Mouse (Mus musculus): Measurements from ENCODE around the gene Usp22. TPM values are rescaled to one million over a fixed set of nuclear protein-coding genes. Genes with fewer than 3 reads are reported as not detected.
"Not testable (repeated sequence)": the region's sequence is repeated elsewhere in the genome, so short reads cannot be mapped to it uniquely, and the experiment has no call there.

Usp22 gene
- polyA plus RNA-seq, 1 experiment from 2014 or later: 456 TPM

DNA sequence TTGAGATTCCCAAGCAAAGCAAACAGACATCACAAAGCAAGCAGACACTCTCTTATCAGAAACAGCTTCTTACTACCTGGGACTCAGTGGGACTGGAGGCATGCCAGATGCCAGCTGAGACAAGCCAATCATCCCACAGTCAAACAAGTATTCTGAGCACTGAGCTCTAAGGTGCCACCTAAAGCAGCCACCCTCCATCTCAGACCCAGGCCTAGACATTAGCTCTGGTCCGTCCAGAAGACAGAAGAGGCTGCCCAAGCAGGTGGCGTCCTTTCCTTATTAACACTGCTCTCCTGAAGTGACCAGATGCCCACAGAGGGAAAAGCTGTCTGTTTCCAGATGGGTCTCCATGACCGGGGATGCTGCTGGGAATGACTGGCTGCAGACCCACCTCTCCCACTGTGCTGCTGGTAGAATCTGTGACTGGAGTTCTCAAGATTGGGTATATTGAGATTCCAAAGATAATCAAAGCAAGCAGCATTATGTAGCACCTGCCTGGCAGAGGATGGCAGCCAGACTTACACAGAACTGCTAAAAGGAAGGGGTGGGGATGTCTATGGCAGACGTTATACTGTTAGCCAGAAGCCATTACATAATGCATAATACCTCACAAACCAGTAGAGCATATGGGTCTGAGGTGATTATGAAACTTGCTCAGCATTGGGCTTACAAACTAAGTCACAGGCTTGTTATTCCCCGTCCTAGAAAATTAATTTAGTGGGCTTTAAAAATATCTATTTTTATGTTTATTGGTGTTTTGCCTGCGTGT, 24.4 kb downstream of the Usp22 start:
- 78% methylated on average over 6 of the region's 6 CpGs for WGBS
- Histone ChIP-seq H3K4me3 (no peak overlapping the region), H3K9me3 (no peaks in the 10 kb centered on the region), H3K27ac (no peak overlapping the region), H3K27me3 (replicated peaks) (peaks cover 4% of the 10 kb centered on the region; the same call in 1 of the 2 replicates), H3K4me2 (no peak overlapping the region), H3K9ac (no peak overlapping the region), H3K4me1 (peaks cover 9% of the 10 kb centered on the region; the same call in 1 of the 2 replicates), H3K36me3 (replicated peaks) (peaks cover 34% of the 10 kb centered on the region)
- no peak for ATAC-seq (replicated peaks)

DNA sequence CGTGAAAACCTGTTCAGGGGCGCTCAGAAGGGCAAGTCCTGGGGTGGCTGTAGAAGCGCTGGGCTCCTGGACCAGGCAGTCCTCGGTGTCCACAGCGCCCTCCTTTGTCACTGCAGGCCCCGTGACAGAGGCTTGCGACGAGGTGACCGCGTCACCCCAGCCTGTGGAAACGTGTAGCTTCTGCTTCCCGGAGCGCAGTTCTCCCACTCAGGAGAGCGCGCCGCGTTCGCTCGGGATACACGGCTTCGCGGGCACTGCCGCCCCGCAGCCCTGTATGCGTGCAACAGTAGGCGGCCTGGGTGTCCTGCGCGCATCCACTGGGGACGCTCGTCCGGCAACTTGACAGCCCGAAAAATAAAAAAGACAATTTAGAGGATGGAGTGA, 27.6 kb downstream of the Usp22 start:
- Histone ChIP-seq H3K4me1 (peaks cover 9% of the 10 kb centered on the region; the same call in 1 of the 2 replicates), H3K9me3 (no peaks in the 10 kb centered on the region), H3K9ac (peak overlapping the region; percentile 44), H3K27ac (no peak overlapping the region), H3K4me3 (peak overlapping the region; percentile 42), H3K36me3 (replicated peaks) (peaks cover 10% of the 10 kb centered on the region; the same call in 1 of the 2 replicates), H3K4me2 (peak overlapping the region; percentile 87), H3K27me3 (replicated peaks) (peaks cover 4% of the 10 kb centered on the region; the same call in 1 of the 2 replicates)
- peak; percentile 81 for ATAC-seq (replicated peaks)
- 3% methylated on average over 32 of the region's 32 CpGs for WGBS

DNA sequence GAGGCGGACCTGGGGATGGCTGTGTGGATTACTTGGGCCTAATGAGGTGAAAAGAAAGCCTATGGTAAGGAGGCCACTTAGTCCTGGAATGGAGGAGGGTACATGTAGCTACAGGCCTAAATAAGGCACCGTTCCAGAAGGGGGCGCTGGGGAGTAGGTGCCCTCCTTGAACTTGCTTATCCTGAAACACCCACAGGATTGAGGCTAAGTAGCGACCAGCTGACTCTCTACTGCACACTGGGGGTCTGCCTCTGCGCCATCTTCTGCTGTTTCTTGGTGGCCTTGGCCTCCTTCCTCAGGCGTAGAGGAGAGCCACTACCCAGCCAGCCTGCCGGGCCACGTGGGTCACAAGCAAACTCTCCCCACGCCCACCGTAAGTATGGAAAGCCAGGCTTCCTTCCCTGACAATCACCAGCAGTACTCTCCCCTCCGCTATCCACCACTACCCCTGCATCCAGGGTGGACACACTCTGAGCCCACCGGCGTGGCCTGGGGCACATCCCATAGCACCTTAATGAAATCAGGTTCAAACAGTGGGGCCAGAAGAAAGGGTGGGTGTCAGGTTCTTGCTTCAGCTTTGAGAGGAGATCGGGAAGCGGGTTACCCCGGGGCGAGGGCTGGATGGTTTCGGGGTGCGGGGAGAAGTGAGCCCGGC, 28.1 kb downstream of the Usp22 start:
- Histone ChIP-seq H3K27me3 (replicated peaks) (peaks cover 4% of the 10 kb centered on the region; the same call in 1 of the 2 replicates), H3K36me3 (replicated peaks) (peaks cover 5% of the 10 kb centered on the region; the same call in 1 of the 2 replicates), H3K4me2 (peak overlapping the region; percentile 87), H3K9ac (peak overlapping the region; percentile 44), H3K4me3 (peak overlapping the region; percentile 42), H3K9me3 (no peaks in the 10 kb centered on the region), H3K4me1 (peaks cover 9% of the 10 kb centered on the region; the same call in 1 of the 2 replicates), H3K27ac (no peak overlapping the region)
- peak; percentile 60 for ATAC-seq (replicated peaks)
- 12% methylated on average over 20 of the region's 20 CpGs for WGBS

DNA sequence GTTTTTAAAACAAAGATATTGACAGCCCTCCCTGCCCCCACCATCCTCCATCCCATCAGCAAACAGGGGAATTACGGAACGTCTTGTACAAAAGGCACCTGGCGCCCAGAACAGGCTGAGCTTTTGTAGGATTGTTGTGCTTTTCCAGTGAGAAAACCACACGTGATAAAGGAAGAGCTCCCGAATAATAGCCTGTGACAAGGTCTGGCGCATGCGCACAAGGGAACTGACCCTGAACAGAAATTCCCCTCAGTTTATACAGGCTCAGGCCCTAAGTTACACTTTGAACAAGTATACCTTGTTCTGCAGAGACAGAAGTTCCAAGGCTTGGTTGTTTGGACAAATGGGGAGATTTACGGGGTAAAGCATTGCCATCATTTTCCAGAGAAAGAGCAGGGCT, 29.3 kb downstream of the Usp22 start:
- no peak overlapping the region for H3K4me3 ChIP-seq
- no peak overlapping the region for H3K27ac ChIP-seq
- no peak for ATAC-seq (replicated peaks)
- no peak overlapping the region for H3K9ac ChIP-seq
- no peaks in the 10 kb centered on the region for H3K9me3 ChIP-seq
- peaks cover 9% of the 10 kb centered on the region; the same call in 1 of the 2 replicates for H3K4me1 ChIP-seq
- H3K36me3 ChIP-seq (replicated peaks): no peaks in the 10 kb centered on the region
- H3K4me2 ChIP-seq: no peak overlapping the region
- peaks cover 4% of the 10 kb centered on the region; the same call in 1 of the 2 replicates for H3K27me3 ChIP-seq (replicated peaks)
- WGBS: 56% methylated on average over 8 of the region's 8 CpGs

DNA sequence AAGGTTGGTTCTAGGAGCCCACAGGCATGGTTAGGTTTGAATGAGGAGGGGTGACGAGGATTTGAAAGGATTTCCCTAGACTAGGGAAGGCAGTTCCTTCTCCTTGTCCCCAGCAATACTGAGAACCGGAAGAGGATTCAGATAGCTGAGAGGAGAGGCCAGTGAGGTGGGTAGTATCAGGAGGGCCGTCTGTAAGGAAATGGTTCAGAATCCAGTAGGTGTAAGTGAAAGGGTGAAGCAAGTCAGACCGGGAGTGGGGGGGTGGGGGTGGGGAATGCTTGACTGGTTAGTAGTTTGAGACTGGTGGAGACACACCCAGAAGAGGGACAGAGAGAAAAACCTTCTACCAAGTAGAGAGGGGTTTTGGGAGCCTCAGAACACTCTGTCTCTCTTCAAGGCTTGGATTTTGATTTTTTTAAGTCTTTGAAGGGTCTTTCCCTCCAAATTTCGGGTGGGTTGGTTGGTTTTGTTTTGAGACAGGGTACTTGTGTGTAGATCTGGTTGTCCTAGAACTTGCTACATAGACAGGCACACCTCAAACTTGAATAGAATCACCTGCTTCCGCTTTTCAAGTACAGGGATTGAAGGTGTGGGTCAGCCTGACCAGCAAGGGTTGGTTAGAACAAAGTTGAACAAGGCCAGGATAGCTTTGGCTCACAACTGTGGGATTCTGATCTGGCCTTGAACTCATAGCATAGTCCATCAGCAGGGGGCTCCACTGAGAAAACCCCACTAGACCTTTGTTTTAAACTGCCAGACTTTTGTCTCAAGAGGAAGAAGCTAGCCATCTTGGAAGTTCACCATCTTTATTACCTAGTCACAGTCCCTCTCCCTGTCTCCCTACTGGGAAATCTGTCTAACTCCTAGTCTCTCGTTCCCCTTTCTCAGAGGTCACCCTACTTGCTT, 31.0 kb downstream of the Usp22 start:
- Histone ChIP-seq H3K36me3 (replicated peaks) (no peaks in the 10 kb centered on the region), H3K27ac (no peak overlapping the region), H3K4me2 (no peak overlapping the region), H3K9ac (no peak overlapping the region), H3K27me3 (replicated peaks) (peaks cover 4% of the 10 kb centered on the region; the same call in 1 of the 2 replicates), H3K9me3 (no peaks in the 10 kb centered on the region), H3K4me3 (no peak overlapping the region), H3K4me1 (peaks cover 9% of the 10 kb centered on the region; the same call in 1 of the 2 replicates)
- 75% methylated on average over 7 of the region's 7 CpGs for WGBS
- ATAC-seq (replicated peaks): no peak

DNA sequence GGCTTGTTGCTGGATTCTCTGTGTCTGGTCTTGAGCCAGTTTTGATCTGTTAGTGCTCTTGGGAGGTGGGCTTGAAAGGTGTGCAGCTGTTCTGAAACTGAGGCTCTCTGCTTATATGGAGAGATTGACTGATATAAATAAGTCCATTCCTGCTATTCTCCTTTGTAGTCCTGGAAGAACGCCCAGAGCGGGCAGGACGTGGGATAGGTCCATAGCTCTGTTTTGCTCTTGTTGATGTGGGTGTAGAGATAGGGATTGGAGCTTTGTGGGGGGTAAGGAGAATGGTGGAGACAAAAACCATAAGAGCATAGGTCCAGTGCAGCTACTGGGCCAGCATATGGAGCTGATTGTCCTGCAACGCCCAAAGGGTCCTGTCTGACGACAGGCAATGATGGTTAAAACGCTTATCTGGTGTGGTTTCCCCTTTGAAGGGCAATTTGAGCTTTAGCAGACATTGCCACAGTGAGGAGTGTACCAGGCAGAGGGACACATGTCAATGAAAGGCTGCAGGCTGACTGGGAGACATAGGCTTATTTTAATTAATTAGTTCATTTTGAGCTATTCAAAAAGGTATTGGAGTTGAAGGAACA, 31.8 kb downstream of the Usp22 start:
- no peak for ATAC-seq (replicated peaks)
- Histone ChIP-seq H3K4me1 (peaks cover 9% of the 10 kb centered on the region; the same call in 1 of the 2 replicates), H3K4me2 (no peak overlapping the region), H3K27ac (no peak overlapping the region), H3K9ac (no peak overlapping the region), H3K36me3 (replicated peaks) (no peaks in the 10 kb centered on the region), H3K4me3 (no peak overlapping the region), H3K9me3 (no peaks in the 10 kb centered on the region), H3K27me3 (replicated peaks) (peaks cover under 1% of the 10 kb centered on the region; the same call in 1 of the 2 replicates)
- whole genome bisulfite sequencing: 88% methylated on average over 6 of the region's 6 CpGs

DNA sequence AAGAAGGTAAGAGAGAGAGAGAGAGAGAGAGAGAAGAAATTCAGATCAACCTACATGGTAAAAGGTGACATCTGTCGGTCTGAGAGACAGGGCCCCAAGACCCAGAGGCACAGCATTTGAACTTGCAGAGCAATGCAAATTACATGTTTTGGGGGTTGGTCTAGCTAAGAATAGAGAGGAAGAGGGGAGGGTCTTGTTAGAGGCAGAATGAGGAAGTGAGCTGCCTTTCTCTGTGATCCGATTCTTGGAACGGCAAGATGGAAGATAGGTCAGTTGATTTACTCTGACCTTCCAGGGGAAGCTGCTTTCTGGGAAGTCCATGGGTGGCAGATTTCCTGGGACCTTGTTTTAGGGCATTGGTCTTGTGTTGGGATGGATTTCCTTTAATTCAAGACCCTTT, 32.6 kb downstream of the Usp22 start:
- 88% methylated on average over 3 of the region's 3 CpGs for WGBS
- H3K27ac ChIP-seq: no peak overlapping the region
- no peak for ATAC-seq (replicated peaks)

DNA sequence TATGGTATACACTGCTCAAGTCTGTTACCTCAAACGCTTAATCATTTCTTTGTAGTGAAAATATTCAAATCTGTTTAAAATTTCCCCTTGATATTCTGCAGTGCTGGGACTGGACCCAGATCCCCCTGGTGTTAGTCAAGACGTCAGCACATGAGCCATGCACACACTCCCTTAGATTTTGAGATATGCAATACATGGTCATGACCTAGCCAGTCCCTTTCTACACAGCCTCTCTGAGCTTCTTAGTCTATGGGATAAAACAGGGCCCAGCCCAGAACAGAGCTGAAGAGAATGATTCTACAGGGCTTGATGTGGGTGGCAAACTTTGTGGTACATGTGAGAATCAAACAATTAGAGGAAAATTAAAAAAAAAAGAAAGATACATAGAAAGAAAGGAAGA, 33.2 kb downstream of the Usp22 start:
- Histone ChIP-seq H3K4me1 (no peaks in the 10 kb centered on the region), H3K27ac (no peak overlapping the region), H3K4me2 (no peak overlapping the region), H3K9ac (no peak overlapping the region), H3K9me3 (no peaks in the 10 kb centered on the region), H3K27me3 (replicated peaks) (no peaks in the 10 kb centered on the region), H3K36me3 (replicated peaks) (no peaks in the 10 kb centered on the region), H3K4me3 (no peak overlapping the region)
- ATAC-seq (replicated peaks): no peak
- 76% methylated on average over 2 of the region's 2 CpGs for WGBS

More for the DNA sequence above, 32.6 kb downstream of the Usp22 start:
- peaks cover 4% of the 10 kb centered on the region; the same call in 1 of the 2 replicates for H3K4me1 ChIP-seq
- no peaks in the 10 kb centered on the region for H3K36me3 ChIP-seq (replicated peaks)
- no peak overlapping the region for H3K4me3 ChIP-seq
- H3K27me3 ChIP-seq (replicated peaks): no peaks in the 10 kb centered on the region
- no peak overlapping the region for H3K9ac ChIP-seq
- no peak overlapping the region for H3K4me2 ChIP-seq
- H3K9me3 ChIP-seq: no peaks in the 10 kb centered on the region

DNA sequence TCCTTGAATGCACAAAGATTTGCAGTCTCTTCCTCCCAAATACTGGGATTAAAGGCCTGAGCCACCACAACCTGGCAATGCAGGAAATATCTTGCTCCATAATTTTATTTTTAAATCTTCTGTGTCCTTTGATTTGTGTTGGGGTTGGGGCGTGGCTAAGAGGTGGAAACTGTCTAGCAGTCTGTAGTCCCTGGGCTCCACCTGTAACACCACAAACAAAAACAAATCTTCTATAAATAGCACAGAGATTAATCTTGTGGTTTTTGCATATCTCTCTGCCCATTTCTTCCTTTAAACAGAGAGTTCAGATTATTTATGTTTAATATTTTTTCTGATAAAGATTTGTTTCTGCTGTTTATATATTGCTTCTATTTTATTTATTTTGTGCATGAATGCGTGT, 41.9 kb downstream of the Usp22 start:
- WGBS: 86% methylated on average over 2 of the region's 2 CpGs

DNA sequence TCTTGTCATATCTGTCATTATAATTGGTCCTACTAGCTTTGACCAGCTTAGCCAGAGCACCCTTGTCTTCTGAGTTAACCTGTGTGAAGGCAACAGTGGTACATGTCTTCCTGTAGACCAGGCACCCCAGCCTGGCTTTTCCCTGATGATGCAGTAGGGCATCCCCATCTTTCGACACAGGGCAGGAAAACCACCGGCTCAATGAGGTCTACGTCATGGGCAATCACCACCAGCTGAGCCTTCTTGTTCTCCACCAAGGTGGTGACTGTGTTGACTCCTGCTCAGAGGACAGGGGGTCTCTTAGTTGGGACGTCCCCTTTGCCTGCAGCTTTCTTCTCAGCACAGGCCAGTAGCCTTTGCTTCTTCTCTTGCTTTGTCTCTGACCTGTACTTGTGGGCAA, 44.2 kb downstream of the Usp22 start:
- H3K9ac ChIP-seq; H3K4me2 ChIP-seq; H3K27me3 ChIP-seq (replicated peaks); H3K9me3 ChIP-seq; ATAC-seq (replicated peaks); H3K36me3 ChIP-seq (replicated peaks); H3K4me3 ChIP-seq; H3K4me1 ChIP-seq; H3K27ac ChIP-seq: not testable (repeated sequence)
- 85% methylated on average over 4 of the region's 4 CpGs for WGBS

More for the DNA sequence above, 41.9 kb downstream of the Usp22 start:
- H3K4me2 ChIP-seq: no peak overlapping the region
- H3K4me1 ChIP-seq: no peaks in the 10 kb centered on the region
- no peak for ATAC-seq (replicated peaks)
- no peaks in the 10 kb centered on the region for H3K27me3 ChIP-seq (replicated peaks)
- no peak overlapping the region for H3K27ac ChIP-seq
- no peaks in the 10 kb centered on the region for H3K9me3 ChIP-seq
- H3K9ac ChIP-seq: no peak overlapping the region
- no peak overlapping the region for H3K4me3 ChIP-seq
- H3K36me3 ChIP-seq (replicated peaks): no peaks in the 10 kb centered on the region

DNA sequence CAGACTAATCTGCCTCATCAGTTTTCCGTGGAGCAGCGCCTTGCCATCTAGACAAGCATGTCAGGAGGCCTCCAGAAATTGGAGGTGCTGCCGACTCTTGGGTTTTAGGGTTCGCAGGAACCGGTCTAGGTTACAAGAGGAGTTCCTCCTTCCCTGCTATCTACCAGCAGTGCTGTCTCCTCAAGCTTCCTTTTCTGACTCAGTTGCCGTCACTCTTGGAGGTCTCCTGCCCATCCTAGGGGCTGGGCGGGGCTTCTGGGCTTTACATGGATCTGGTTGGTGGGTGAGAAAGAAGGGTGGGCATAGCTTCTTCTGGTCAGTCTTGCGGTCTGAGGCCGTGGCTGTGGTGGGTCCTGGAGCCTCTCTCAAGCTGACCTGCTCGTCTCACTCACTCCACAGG, 45.5 kb downstream of the Usp22 start:
- 56% methylated on average over 10 of the region's 10 CpGs for WGBS

More for the DNA sequence above, 45.5 kb downstream of the Usp22 start:
- no peak for ATAC-seq (replicated peaks)
- H3K9ac ChIP-seq: no peak overlapping the region
- H3K27ac ChIP-seq: no peak overlapping the region
- H3K4me3 ChIP-seq: no peak overlapping the region
- H3K36me3 ChIP-seq (replicated peaks): no peaks in the 10 kb centered on the region
- H3K27me3 ChIP-seq (replicated peaks): no peaks in the 10 kb centered on the region
- no peaks in the 10 kb centered on the region for H3K4me1 ChIP-seq
- H3K9me3 ChIP-seq: no peaks in the 10 kb centered on the region
- no peak overlapping the region for H3K4me2 ChIP-seq
